9 mouse cellular contexts compared by ENCODE assay signal in the genomic region with DNA sequence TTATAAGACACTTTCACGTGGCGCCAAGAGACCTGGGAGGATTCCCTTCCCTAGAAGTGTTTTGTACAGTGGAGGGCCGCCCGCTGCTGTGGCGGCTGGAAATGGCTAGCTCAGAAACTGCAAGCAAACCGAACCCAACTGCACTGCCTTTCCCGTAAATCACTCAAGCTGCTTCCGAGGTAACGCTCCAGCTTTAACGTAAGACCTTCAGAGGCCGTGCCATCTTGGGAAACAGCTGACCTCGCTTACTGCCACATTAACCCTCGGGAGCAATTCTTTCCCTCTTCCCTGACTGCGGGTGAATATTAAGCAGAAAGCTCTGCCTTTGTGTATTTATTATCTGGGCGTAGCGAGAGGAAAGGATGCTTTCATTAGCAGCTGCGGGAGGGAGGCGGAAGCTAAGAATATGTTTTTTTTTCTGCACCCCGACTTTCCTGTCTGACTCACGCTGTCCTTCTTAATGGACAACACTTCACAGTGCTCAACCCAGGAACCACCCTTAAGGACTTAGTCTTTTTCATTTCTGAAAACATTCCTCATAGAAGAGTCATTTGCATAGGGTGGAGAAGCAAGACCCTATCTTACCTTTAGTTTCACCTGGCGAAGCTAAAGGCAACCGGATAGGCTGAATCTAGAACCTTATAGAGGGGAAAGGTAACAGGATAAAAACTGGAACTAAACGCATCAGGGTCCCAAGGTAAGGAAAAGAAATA.
A peak's percentile ranks its signal among the peaks of the same experiment; 100 is the strongest.
DNase-seq lines count a peak whose midpoint lies in the region; ATAC-seq and TF ChIP-seq lines count a peak whose summit lies in the region.
"Had no signal": no experiment of that assay in that cellular context is flagged by ENCODE, and none has a peak within 500 bp of the region (broad histone marks: within the 10 kb centered on the region; RNA-seq: fewer than 3 reads in every experiment).

No protein-coding gene starts in this region.

- peak; percentile 36; the same call in 1 of the 2 replicates for ATAC-seq in forebrain, embryonic 12.5 days (ENCODE audit: low FRiP score)
- ATAC-seq in kidney, postnatal 0 days (replicated peaks; ENCODE audit: low FRiP score, low read depth) = no peak
- no peak for ATAC-seq in liver, embryonic 12.5 days
- ATAC-seq: intestine, postnatal 0 days had no signal

- H3K4me1 ChIP-seq in forebrain, embryonic 12.5 days = peaks cover 21% of the 10 kb centered on the region
- H3K4me1 ChIP-seq in kidney, postnatal 0 days (replicated peaks; ENCODE audit: insufficient read depth, low read length) = peaks cover 15% of the 10 kb centered on the region
- peaks cover 18% of the 10 kb centered on the region for H3K4me1 ChIP-seq in olfactory bulb, adult 2 months (ENCODE audit: control insufficient read depth, insufficient read depth, low read length)
- 0 out of 2 replicates have a peak, but pooled peaks cover 4% of the 10 kb centered on the region for H3K4me1 ChIP-seq in liver, embryonic 12.5 days

- peak overlapping the region; percentile 62 for H3K27ac ChIP-seq in forebrain, embryonic 12.5 days
- H3K27ac ChIP-seq in kidney, postnatal 0 days = peak overlapping the region; percentile 31; the same call in 1 of the 2 replicates
- H3K27ac ChIP-seq in olfactory bulb, adult 2 months (ENCODE audit: insufficient read depth, low read depth, low read length) = peak overlapping the region; percentile 90
- H3K27ac ChIP-seq in liver, embryonic 12.5 days = no peak overlapping the region

- H3K27me3 ChIP-seq in forebrain, embryonic 12.5 days = no peaks in the 10 kb centered on the region
- H3K27me3 ChIP-seq in kidney, postnatal 0 days (ENCODE audit: insufficient read depth, low read length) = no peaks in the 10 kb centered on the region
- no peaks in the 10 kb centered on the region for H3K27me3 ChIP-seq in liver, embryonic 12.5 days (replicated peaks)

- peak; percentile 14 for DNase-seq in gastrocnemius, adult 18-20 months (ENCODE audit: low spot score)
- no peak for DNase-seq in gastrocnemius, postnatal 36 days
- peak; percentile 58 for DNase-seq in kidney, postnatal 0 days (ENCODE audit: low spot score)
- DNase-seq in thymus, postnatal 14 days = no peak
- no peak for DNase-seq in heart, postnatal 4 days

- no peak for TF ChIP-seq CTCF in kidney, postnatal 0 days (IDR thresholded peaks at IDR 0.05; ENCODE audit: low read depth)
- no peak for TF ChIP-seq CTCF in olfactory bulb, adult 2 months (IDR thresholded peaks at IDR 0.05; ENCODE audit: insufficient read depth, low read depth, low read length)

- intact Hi-C loops in gastrocnemius, postnatal 36 days (cut with DNase I) = no loop called here

- H3K4me2 ChIP-seq in forebrain, embryonic 12.5 days = no peak overlapping the region
- peak overlapping the region; percentile 45 for H3K4me2 ChIP-seq in kidney, postnatal 0 days (ENCODE audit: low read length)
- no peak overlapping the region for H3K4me2 ChIP-seq in liver, embryonic 12.5 days

- WGBS in forebrain, embryonic 12.5 days = 57% methylated on average over 23 of the region's 23 CpGs
- 31% methylated on average over 23 of the region's 23 CpGs for WGBS in kidney, postnatal 0 days
- 17% methylated on average over 23 of the region's 23 CpGs for WGBS in olfactory bulb, adult 2 months
- WGBS in liver, embryonic 12.5 days (ENCODE audit: insufficient replicate concordance) = 73% methylated on average over 23 of the region's 23 CpGs

- H3K9me3 ChIP-seq in forebrain, embryonic 12.5 days = no peaks in the 10 kb centered on the region
- H3K9me3 ChIP-seq in kidney, postnatal 0 days (replicated peaks; ENCODE audit: low read length) = no peaks in the 10 kb centered on the region
- no peaks in the 10 kb centered on the region for H3K9me3 ChIP-seq in liver, embryonic 12.5 days (replicated peaks)

- peaks cover 16% of the 10 kb centered on the region for H3K36me3 ChIP-seq in forebrain, embryonic 12.5 days (replicated peaks)
- H3K36me3 ChIP-seq in kidney, postnatal 0 days (ENCODE audit: insufficient read depth, low read length) = 0 out of 2 replicates have a peak, but pooled peaks cover 9% of the 10 kb centered on the region
- H3K36me3 ChIP-seq in liver, embryonic 12.5 days = no peaks in the 10 kb centered on the region

- no peak for TF ChIP-seq POLR2A in olfactory bulb, adult 2 months (IDR thresholded peaks at IDR 0.05; ENCODE audit: insufficient read depth, low read depth, low read length)

- H3K4me3 ChIP-seq in forebrain, embryonic 12.5 days (replicated peaks) = no peak overlapping the region
- H3K4me3 ChIP-seq in kidney, postnatal 0 days (replicated peaks; ENCODE audit: low read depth, low read length) = 0 out of 2 replicates have a peak overlapping the region, but pooled peaks have one; percentile 9
- 0 out of 2 replicates have a peak overlapping the region, but pooled peaks have one; percentile 0 for H3K4me3 ChIP-seq in olfactory bulb, adult 2 months (ENCODE audit: insufficient read depth, low read depth, low read length)
- no peak overlapping the region for H3K4me3 ChIP-seq in liver, embryonic 12.5 days

- no peak overlapping the region for H3K9ac ChIP-seq in forebrain, embryonic 12.5 days
- no peak overlapping the region for H3K9ac ChIP-seq in kidney, postnatal 0 days (ENCODE audit: low read depth, low read length)
- H3K9ac ChIP-seq in liver, embryonic 12.5 days = no peak overlapping the region

Comparison
In these comparisons a context has a peak if more than half of its experiments do, and no peak if none do; other contexts are left out.
1. DNase-seq: peak in gastrocnemius, adult 18-20 months (single experiment) and kidney, postnatal 0 days (single experiment); none in gastrocnemius, postnatal 36 days (0 of 2), thymus, postnatal 14 days (single experiment) and heart, postnatal 4 days (single experiment).
2. H3K4me3 ChIP-seq: peak in kidney, postnatal 0 days (single experiment) and olfactory bulb, adult 2 months (single experiment); none in forebrain, embryonic 12.5 days (single experiment) and liver, embryonic 12.5 days (single experiment).